Mouse (Mus musculus): ENCODE results near the gene BC030867.

The BC030867 gene

GRCm38 (mm10) chr11:102294416-102294815 is 45.7 kb downstream of the BC030867 start:
- DNase-seq, result no peak

GRCm38 (mm10) chr11:102294887-102295597 is 46.4 kb downstream of the BC030867 start:
- DNase-seq, result peak in 1 of 2 experiments; percentile 36

- peak in 1 of 2 experiments; percentile 41 for DNase-seq
These were observed 47.2 kb downstream of the BC030867 start for GRCm38 (mm10) chr11:102295598-102296471.

- peak; percentile 95 to 99 for DNase-seq
These were observed 48.1 kb downstream of the BC030867 start, which contains the start of gene Atxn7l3 for GRCm38 (mm10) chr11:102296491-102297472. Atxn7l3 (minus strand) TSS chr11:102296631.

- DNase-seq, result no peak
These were observed 49.2 kb downstream of the BC030867 start for GRCm38 (mm10) chr11:102297577-102298556.

GRCm38 (mm10) chr11:102299839-102300238 is 51.2 kb downstream of the BC030867 start:
- peak; percentile 60 to 71 for DNase-seq

GRCm38 (mm10) chr11:102304141-102304540 is 55.5 kb downstream of the BC030867 start:
- DNase-seq, result no peak

GRCm38 (mm10) chr11:102305359-102305758 is 56.7 kb downstream of the BC030867 start:
- DNase-seq, result no peak

- no peak for DNase-seq
These were observed 59.4 kb downstream of the BC030867 start for GRCm38 (mm10) chr11:102308104-102308503.

GRCm38 (mm10) chr11:102308979-102309378 is 60.3 kb downstream of the BC030867 start:
- peak; percentile 96 for DNase-seq

- DNase-seq, result no peak
These were observed 61.3 kb downstream of the BC030867 start for GRCm38 (mm10) chr11:102309821-102310617.

GRCm38 (mm10) chr11:102310768-102311695 is 62.4 kb downstream of the BC030867 start:
- no peak for DNase-seq

- DNase-seq, result no peak
These were observed 63.3 kb downstream of the BC030867 start for GRCm38 (mm10) chr11:102311966-102312365.

GRCm38 (mm10) chr11:102312586-102312985 is 63.9 kb downstream of the BC030867 start:
- DNase-seq, result no peak

GRCm38 (mm10) chr11:102314321-102314720 is 65.6 kb downstream of the BC030867 start:
- no peak for DNase-seq

All from cerebellum, postnatal 36 days (tissue).